Mouse (Mus musculus) retina, adult 2 months (tissue): ENCODE measurements around the gene Ifna4.

Experiments used
- DNase-seq: peaks from one replicate; pipeline ENCODE4 v3.0.0-alpha.2; 2012; ENCODE audit warnings: low read depth, low spot score

Gene Ifna4

GRCm38 (mm10) chr4:88865011-88865569 is 23.4 kb downstream of the Ifna4 start:
- DNase-seq: no peak

- DNase-seq: peak; percentile 34
Measured at GRCm38 (mm10) chr4:88867366-88867925, 25.8 kb downstream of the Ifna4 start.

GRCm38 (mm10) chr4:88867926-88868911 is 26.6 kb downstream of the Ifna4 start:
- DNase-seq: no peak

DNA sequence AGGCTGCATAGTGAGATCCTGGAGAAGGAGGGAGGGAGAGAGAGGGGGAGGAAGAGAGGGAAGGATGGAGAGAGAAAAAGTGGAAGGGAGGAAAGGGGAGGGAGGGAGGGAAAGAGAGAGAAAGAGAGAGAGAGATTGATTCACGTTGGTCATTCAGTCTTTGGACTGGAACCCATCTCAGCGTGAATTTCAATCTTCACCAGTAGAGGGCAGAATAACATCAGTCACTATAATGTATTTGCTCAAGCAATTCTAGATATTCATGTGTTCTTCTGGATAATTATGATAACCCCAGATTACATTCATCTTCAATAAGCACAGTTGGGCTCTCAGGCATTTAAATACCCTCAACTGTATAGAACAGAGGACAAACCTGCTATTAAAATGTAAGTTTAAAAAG is 31.0 kb downstream of the Ifna4 start:
- DNase-seq: peak; percentile 15

DNA sequence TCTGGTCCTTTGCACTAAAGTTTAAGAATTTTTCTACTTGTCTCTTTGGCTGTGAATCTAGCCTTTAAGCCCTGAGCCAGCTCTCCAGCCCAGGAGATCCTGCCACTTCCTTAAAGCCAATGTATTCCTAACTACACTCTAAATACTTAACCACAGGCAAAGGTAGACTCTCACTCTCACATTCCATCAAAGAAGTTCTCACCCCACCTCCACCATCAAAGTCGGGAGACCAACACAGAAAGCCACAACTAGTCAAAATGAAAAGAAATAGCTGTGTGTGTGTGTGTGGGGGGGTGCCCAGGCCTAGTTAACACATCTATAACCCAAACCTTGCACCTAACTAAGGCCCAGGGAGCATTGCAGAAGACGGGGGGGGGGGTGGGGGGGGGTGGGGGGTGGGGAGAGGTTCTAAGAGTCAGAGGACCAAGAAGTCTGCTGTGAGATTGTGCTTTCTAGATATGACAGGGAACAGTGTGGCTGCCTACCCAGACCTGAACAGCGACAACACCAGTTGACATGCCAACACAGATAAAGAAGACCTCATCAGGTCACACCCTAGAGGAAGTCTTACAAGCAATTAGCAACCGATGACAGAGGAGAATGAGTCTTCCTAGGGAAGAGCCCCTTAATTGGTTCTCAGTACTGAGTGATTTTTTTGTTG is 33.9 kb downstream of the Ifna4 start:
- no peak for DNase-seq

- no peak for DNase-seq
Measured at GRCm38 (mm10) chr4:88876520-88876919, 34.9 kb downstream of the Ifna4 start.

DNA sequence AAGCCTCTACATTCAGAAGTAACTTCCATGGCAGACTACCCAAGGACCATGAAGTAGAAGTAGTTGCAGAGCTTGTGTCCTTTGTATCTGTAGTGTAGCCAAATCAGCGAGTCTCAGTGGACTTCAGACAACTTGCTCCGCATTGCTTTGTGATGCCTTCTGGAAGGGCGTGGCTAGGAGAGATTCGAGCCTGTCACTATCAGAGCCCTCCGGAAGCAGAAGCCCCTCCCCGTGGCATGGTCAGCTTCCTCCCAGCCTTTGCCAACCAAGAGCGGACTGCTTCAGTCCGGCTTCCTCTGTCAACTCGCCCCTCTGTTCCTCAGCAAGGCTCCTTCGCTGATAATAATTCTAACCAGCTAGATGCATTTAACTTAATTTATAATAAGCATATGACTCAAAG is 36.6 kb downstream of the Ifna4 start:
- no peak for DNase-seq

- DNase-seq: no peak
Measured at GRCm38 (mm10) chr4:88878772-88879171, 37.1 kb downstream of the Ifna4 start.

- DNase-seq: no peak
Measured at GRCm38 (mm10) chr4:88880101-88880500, 38.4 kb downstream of the Ifna4 start, which contains the start of gene Ifne. Ifne (minus strand) TSS chr4:88880201.

DNA sequence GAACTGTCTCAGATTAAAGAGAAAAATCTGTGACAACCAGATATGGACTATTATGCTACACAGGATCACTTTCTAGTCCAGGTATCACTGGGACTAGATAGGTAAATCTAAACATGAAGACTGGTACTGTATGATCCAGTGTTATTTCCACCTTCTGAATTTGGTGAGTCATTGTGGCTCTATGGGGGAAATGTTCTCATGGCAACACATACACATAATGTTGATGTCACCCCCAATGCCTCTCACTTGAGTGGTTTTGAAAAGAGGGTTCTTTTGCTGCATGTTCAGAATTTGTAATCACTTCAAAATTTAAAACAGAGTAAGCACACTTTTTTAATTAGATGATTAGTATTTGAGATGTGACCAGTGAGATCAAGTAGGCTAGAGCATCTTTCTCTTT is 46.6 kb downstream of the Ifna4 start:
- no peak for DNase-seq
